9 mouse cellular contexts compared by ENCODE assay signal in genomic region chr15:98928598-98929240, GRCm38 (mm10). TPM values are rescaled to one million over a fixed set of nuclear protein-coding genes. Genes with fewer than 3 reads are reported as not detected.
DNase-seq lines count a peak whose midpoint lies in the region; ATAC-seq and TF ChIP-seq lines count a peak whose summit lies in the region.
"Had no signal": no experiment of that assay in that cellular context is flagged by ENCODE, and none has a peak within 500 bp of the region (broad histone marks: within the 10 kb centered on the region; RNA-seq: fewer than 3 reads in every experiment).

No protein-coding gene starts in this region.

- no peak overlapping the region for H3K4me3 ChIP-seq in ES-Bruce4 (ENCODE audit: low read depth, low read length)
- H3K4me3 ChIP-seq in forebrain, embryonic 10.5 days, result peak overlapping the region; percentile 19; the same call in 1 of the 2 replicates
- no peak overlapping the region for H3K4me3 ChIP-seq in heart, embryonic 15.5 days
- H3K4me3 ChIP-seq in kidney, postnatal 0 days (replicated peaks; ENCODE audit: low read depth, low read length), result no peak overlapping the region
- no peak overlapping the region for H3K4me3 ChIP-seq in liver, embryonic 13.5 days (replicated peaks)
- H3K4me3 ChIP-seq: erythroblast, embryonic 14.5 days had no signal

- no peak for TF ChIP-seq POLR2A in ES-Bruce4 (IDR thresholded peaks at IDR 0.05; ENCODE audit: insufficient read depth, low read length)

- TF ChIP-seq EP300 in ES-Bruce4 (IDR thresholded peaks at IDR 0.05; ENCODE audit: insufficient read depth, low read depth, low read length), result peak; percentile 40; the same call in 1 of the 2 replicates

- no peaks in the 10 kb centered on the region for H3K27me3 ChIP-seq in ES-Bruce4 (ENCODE audit: control insufficient read depth, insufficient read depth, low read length, poor library complexity, severe bottlenecking)
- no peaks in the 10 kb centered on the region for H3K27me3 ChIP-seq in forebrain, embryonic 10.5 days (ENCODE audit: poor library complexity, severe bottlenecking)
- no peaks in the 10 kb centered on the region for H3K27me3 ChIP-seq in heart, embryonic 15.5 days
- no peaks in the 10 kb centered on the region for H3K27me3 ChIP-seq in kidney, postnatal 0 days (ENCODE audit: insufficient read depth, low read length)
- H3K27me3 ChIP-seq in liver, embryonic 13.5 days, result no peaks in the 10 kb centered on the region

- TF ChIP-seq CTCF in ES-Bruce4 (IDR thresholded peaks at IDR 0.05; ENCODE audit: low read depth, low read length), result peak; percentile 64
- peak; percentile 94 for TF ChIP-seq CTCF in kidney, postnatal 0 days (IDR thresholded peaks at IDR 0.05; ENCODE audit: low read depth)

- DNase-seq in brain, adult 2 months (ENCODE audit: low read depth, low spot score), result peak; percentile 95
- DNase-seq in forebrain, embryonic 10.5 days (ENCODE audit: extremely low spot score, low spot score), result peak; percentile 74
- peak; percentile 94 for DNase-seq in kidney, postnatal 0 days (ENCODE audit: low spot score)
- DNase-seq in liver, embryonic 13.5 days, result no peak
- DNase-seq in natural killer cell, adult 2 months (ENCODE audit: low spot score in 2 of 2), result peak; percentile 21 to 30
- peak; percentile 39 for DNase-seq in thymus, postnatal 14 days

- H3K36me3 ChIP-seq in ES-Bruce4 (ENCODE audit: control insufficient read depth, insufficient read depth, low read length, poor library complexity, severe bottlenecking), result peaks cover 17% of the 10 kb centered on the region
- H3K36me3 ChIP-seq in forebrain, embryonic 10.5 days (replicated peaks), result peaks cover 28% of the 10 kb centered on the region
- H3K36me3 ChIP-seq in heart, embryonic 15.5 days, result peaks cover 6% of the 10 kb centered on the region
- peaks cover 13% of the 10 kb centered on the region for H3K36me3 ChIP-seq in kidney, postnatal 0 days (ENCODE audit: insufficient read depth, low read length)
- H3K36me3 ChIP-seq in liver, embryonic 13.5 days, result peaks cover 23% of the 10 kb centered on the region

- no peaks in the 10 kb centered on the region for H3K9me3 ChIP-seq in ES-Bruce4 (replicated peaks; ENCODE audit: control insufficient read depth, insufficient read depth, low read length, poor library complexity, severe bottlenecking)
- H3K9me3 ChIP-seq in forebrain, embryonic 10.5 days, result no peaks in the 10 kb centered on the region
- no peaks in the 10 kb centered on the region for H3K9me3 ChIP-seq in heart, embryonic 15.5 days (replicated peaks)
- no peaks in the 10 kb centered on the region for H3K9me3 ChIP-seq in kidney, postnatal 0 days (replicated peaks; ENCODE audit: low read length)
- H3K9me3 ChIP-seq in liver, embryonic 13.5 days (replicated peaks), result no peaks in the 10 kb centered on the region

- no peaks in the 10 kb centered on the region for H3K4me1 ChIP-seq in ES-Bruce4 (ENCODE audit: control insufficient read depth, insufficient read depth, low read length)
- H3K4me1 ChIP-seq in forebrain, embryonic 10.5 days, result peaks cover 29% of the 10 kb centered on the region
- peaks cover 11% of the 10 kb centered on the region for H3K4me1 ChIP-seq in heart, embryonic 15.5 days (replicated peaks)
- peaks cover 5% of the 10 kb centered on the region; the same call in 1 of the 2 replicates for H3K4me1 ChIP-seq in kidney, postnatal 0 days (replicated peaks; ENCODE audit: insufficient read depth, low read length)
- peaks cover 21% of the 10 kb centered on the region for H3K4me1 ChIP-seq in liver, embryonic 13.5 days (replicated peaks)

- no peak overlapping the region for H3K9ac ChIP-seq in ES-Bruce4 (ENCODE audit: low read depth, poor library complexity, severe bottlenecking)
- H3K9ac ChIP-seq in heart, embryonic 15.5 days, result no peak overlapping the region
- no peak overlapping the region for H3K9ac ChIP-seq in kidney, postnatal 0 days (ENCODE audit: low read depth, low read length)
- H3K9ac ChIP-seq in liver, embryonic 13.5 days, result no peak overlapping the region

- ATAC-seq in heart, embryonic 15.5 days (replicated peaks; ENCODE audit: insufficient number of reproducible peaks, insufficient read depth, low FRiP score, low read depth), result peak; percentile 70
- peak; percentile 65; the same call in 1 of the 2 replicates for ATAC-seq in kidney, postnatal 0 days (replicated peaks; ENCODE audit: low FRiP score, low read depth)
- ATAC-seq in liver, embryonic 13.5 days (ENCODE audit: low read depth), result no peak

- no peak overlapping the region for H3K4me2 ChIP-seq in heart, embryonic 15.5 days
- H3K4me2 ChIP-seq in kidney, postnatal 0 days (ENCODE audit: low read length), result no peak overlapping the region
- H3K4me2 ChIP-seq in liver, embryonic 13.5 days, result no peak overlapping the region

- peak overlapping the region; percentile 46 for H3K27ac ChIP-seq in ES-Bruce4 (ENCODE audit: insufficient read depth, low read length)
- H3K27ac ChIP-seq in forebrain, embryonic 10.5 days, result no peak overlapping the region
- peak overlapping the region; percentile 54 for H3K27ac ChIP-seq in heart, embryonic 15.5 days
- H3K27ac ChIP-seq in kidney, postnatal 0 days, result no peak overlapping the region
- peak overlapping the region; percentile 16; the same call in 1 of the 2 replicates for H3K27ac ChIP-seq in liver, embryonic 13.5 days

- WGBS in forebrain, embryonic 10.5 days, result 19% methylated on average over 13 of the region's 13 CpGs
- 16% methylated on average over 13 of the region's 13 CpGs for WGBS in heart, embryonic 15.5 days
- WGBS in kidney, postnatal 0 days, result 10% methylated on average over 13 of the region's 13 CpGs
- 17% methylated on average over 13 of the region's 13 CpGs for WGBS in liver, embryonic 13.5 days (ENCODE audit: insufficient replicate concordance)

RNA-seq across cellular contexts. Expression of gene Tuba1b, which starts 5.6 kb away (rescaled TPM):
- polyA plus RNA-seq in ES-Bruce4 (2011; ENCODE audit: insufficient read depth, insufficient read length, low read depth, missing spikeins), result 3,464 and 4,107 TPM in 2 replicates
- polyA plus RNA-seq in forebrain, embryonic 10.5 days (2016; fragmentation: Nextera tagmentation; extraction: Ambion mirVana), result 2,760 and 2,766 TPM in 2 replicates
- polyA plus RNA-seq in heart, embryonic 15.5 days (2015; fragmentation: Nextera tagmentation; extraction: Ambion mirVana), result 1,310 and 1,493 TPM in 2 replicates
- 903 and 1,010 TPM in 2 replicates for polyA plus RNA-seq in kidney, postnatal 0 days (2015; fragmentation: Nextera tagmentation; extraction: Ambion mirVana)
- polyA plus RNA-seq in liver, embryonic 13.5 days (2015; fragmentation: Nextera tagmentation; extraction: Ambion mirVana), result 1,202 and 1,287 TPM in 2 replicates

RNA-seq across cellular contexts. Expression of gene Lmbr1l, which starts 10.7 kb away (rescaled TPM):
- polyA plus RNA-seq in ES-Bruce4 (2011; ENCODE audit: insufficient read depth, insufficient read length, low read depth, missing spikeins), result 30.9 and 33.4 TPM in 2 replicates
- 23.9 and 25.3 TPM in 2 replicates for polyA plus RNA-seq in forebrain, embryonic 10.5 days (2016; fragmentation: Nextera tagmentation; extraction: Ambion mirVana)
- 10.7 and 13.7 TPM in 2 replicates for polyA plus RNA-seq in heart, embryonic 15.5 days (2015; fragmentation: Nextera tagmentation; extraction: Ambion mirVana)
- 11.6 and 13.0 TPM in 2 replicates for polyA plus RNA-seq in kidney, postnatal 0 days (2015; fragmentation: Nextera tagmentation; extraction: Ambion mirVana)
- 3.2 and 3.9 TPM in 2 replicates for polyA plus RNA-seq in liver, embryonic 13.5 days (2015; fragmentation: Nextera tagmentation; extraction: Ambion mirVana)

RNA-seq across cellular contexts. Expression of gene Gm49450, which starts 24.6 kb away (rescaled TPM):
- not detected in 2 replicates for polyA plus RNA-seq in ES-Bruce4 (2011; ENCODE audit: insufficient read depth, insufficient read length, low read depth, missing spikeins)
- polyA plus RNA-seq in forebrain, embryonic 10.5 days (2016; fragmentation: Nextera tagmentation; extraction: Ambion mirVana), result not detected in 2 replicates
- polyA plus RNA-seq in heart, embryonic 15.5 days (2015; fragmentation: Nextera tagmentation; extraction: Ambion mirVana), result not detected in 2 replicates
- not detected in 2 replicates for polyA plus RNA-seq in kidney, postnatal 0 days (2015; fragmentation: Nextera tagmentation; extraction: Ambion mirVana)
- polyA plus RNA-seq in liver, embryonic 13.5 days (2015; fragmentation: Nextera tagmentation; extraction: Ambion mirVana), result not detected in 2 replicates
- polyA plus RNA-seq: erythroblast, embryonic 14.5 days had no signal

RNA-seq across cellular contexts. Expression of gene Tuba1a, which starts 24.8 kb away (rescaled TPM):
- polyA plus RNA-seq in ES-Bruce4 (2011; ENCODE audit: insufficient read depth, insufficient read length, low read depth, missing spikeins), result 700 and 767 TPM in 2 replicates
- polyA plus RNA-seq in forebrain, embryonic 10.5 days (2016; fragmentation: Nextera tagmentation; extraction: Ambion mirVana), result 2,769 and 3,107 TPM in 2 replicates
- 719 and 906 TPM in 2 replicates for polyA plus RNA-seq in heart, embryonic 15.5 days (2015; fragmentation: Nextera tagmentation; extraction: Ambion mirVana)
- 460 and 537 TPM in 2 replicates for polyA plus RNA-seq in kidney, postnatal 0 days (2015; fragmentation: Nextera tagmentation; extraction: Ambion mirVana)
- polyA plus RNA-seq in liver, embryonic 13.5 days (2015; fragmentation: Nextera tagmentation; extraction: Ambion mirVana), result 109 TPM in 2 replicates

RNA-seq across cellular contexts. Expression of gene Dhh, which starts 30.4 kb away (rescaled TPM):
- 0.40 and 0.78 TPM in 2 replicates for polyA plus RNA-seq in ES-Bruce4 (2011; ENCODE audit: insufficient read depth, insufficient read length, low read depth, missing spikeins)
- 0.24 and 0.48 TPM in 2 replicates for polyA plus RNA-seq in forebrain, embryonic 10.5 days (2016; fragmentation: Nextera tagmentation; extraction: Ambion mirVana)
- polyA plus RNA-seq in heart, embryonic 15.5 days (2015; fragmentation: Nextera tagmentation; extraction: Ambion mirVana), result 2.1 and 4.2 TPM in 2 replicates
- polyA plus RNA-seq in kidney, postnatal 0 days (2015; fragmentation: Nextera tagmentation; extraction: Ambion mirVana), result 2.6 and 2.9 TPM in 2 replicates
- 0.12 and 0.16 TPM in 2 replicates for polyA plus RNA-seq in liver, embryonic 13.5 days (2015; fragmentation: Nextera tagmentation; extraction: Ambion mirVana)
- polyA plus RNA-seq: erythroblast, embryonic 14.5 days had no signal

Comparison
In these comparisons a context has a peak if more than half of its experiments do, and no peak if none do; other contexts are left out.
1. H3K27ac ChIP-seq: peak in ES-Bruce4 (single experiment), heart, embryonic 15.5 days (single experiment) and liver, embryonic 13.5 days (single experiment); none in forebrain, embryonic 10.5 days (single experiment) and kidney, postnatal 0 days (single experiment).